Mouse (Mus musculus): ENCODE measurements around the gene Ncam1.

The Ncam1 gene

DNA sequence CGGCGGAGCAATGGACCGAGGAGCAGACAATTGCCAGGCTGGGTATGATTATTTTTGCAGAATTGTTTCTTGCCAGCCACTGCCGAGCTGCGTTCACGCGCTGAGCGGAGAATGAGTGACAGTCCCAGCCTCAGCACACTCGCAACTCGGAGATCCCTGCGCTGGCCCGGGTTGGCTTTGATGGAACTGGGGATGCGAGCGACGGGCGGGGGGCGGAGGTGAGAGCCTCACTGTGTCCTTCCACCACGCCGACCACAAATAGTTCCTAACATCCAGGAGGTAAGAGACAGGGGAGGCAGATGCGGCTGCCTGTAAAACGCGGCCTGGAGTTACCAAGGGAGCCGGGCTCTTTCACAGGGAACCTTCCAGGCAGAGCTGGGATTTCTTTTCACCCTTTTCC is at the start of gene Ncam1:
Ncam1 (minus strand) TSS at position 120 of the 400 bp plus-strand sequence.
- peak; percentile 95 for DNase-seq

DNA sequence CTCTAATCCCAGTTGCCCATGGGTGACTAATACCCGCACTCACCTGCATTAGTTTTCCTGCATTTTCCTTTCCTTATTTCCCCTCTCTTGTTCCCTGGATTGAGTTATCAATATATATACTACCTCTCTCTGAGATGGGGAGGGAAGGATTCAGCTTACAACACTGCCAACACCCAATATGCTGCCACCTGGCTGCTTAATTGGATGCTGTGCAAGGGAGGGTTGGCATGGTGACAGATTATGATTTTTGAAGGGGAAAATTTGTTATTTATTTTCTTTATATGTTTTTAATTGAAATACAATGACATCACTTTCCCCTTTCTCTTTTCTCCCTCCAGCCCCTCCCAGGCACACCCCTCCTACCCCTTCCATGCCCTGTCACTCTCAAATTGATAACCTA is 35.3 kb upstream of the Ncam1 start:
- no peak for DNase-seq

DNA sequence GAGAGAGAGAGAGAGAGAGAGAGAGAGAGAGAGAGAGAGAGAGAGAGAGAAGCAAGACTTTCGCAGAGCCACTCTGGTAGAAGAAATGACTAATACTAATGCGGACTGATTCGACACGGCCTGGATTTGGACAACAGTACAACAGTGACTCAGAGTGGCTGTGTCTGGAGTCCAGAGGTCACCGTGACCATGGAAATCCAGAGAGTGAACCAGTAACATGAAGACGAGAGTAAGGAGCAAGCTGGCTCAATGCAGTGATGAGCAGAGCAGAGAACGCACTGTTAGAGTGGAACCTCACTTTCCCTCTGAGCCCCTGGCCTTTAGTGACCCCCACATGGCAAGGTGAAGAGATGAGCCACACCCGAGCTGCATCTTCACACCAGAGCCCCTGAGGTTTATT is 28.9 kb upstream of the Ncam1 start:
- no peak for DNase-seq

DNA sequence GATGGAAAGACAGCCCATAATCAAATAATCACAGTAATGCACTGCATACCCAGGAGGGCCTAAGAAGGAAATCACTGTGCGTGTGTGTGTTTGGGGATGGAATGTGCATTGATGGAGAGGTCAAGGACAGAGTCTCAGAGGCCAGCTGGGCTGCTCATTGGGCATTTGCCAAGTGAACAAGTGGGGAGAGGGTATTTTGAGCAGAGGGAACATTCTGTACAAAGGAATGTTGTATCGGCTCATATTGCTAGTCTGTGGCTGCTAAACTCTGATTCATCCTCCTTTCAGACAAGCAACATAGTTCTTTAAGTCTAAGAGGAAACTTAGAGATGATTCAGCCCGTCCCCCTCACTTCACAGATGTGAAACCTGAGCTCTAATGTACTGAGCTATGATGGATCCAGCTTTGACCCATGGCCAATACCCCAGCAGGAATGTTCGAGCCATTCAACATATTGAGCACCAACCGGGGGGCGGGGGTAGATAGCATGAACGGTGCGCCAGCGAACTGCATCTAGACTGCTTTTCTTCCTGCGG is 17.5 kb upstream of the Ncam1 start:
- no peak for DNase-seq

DNA sequence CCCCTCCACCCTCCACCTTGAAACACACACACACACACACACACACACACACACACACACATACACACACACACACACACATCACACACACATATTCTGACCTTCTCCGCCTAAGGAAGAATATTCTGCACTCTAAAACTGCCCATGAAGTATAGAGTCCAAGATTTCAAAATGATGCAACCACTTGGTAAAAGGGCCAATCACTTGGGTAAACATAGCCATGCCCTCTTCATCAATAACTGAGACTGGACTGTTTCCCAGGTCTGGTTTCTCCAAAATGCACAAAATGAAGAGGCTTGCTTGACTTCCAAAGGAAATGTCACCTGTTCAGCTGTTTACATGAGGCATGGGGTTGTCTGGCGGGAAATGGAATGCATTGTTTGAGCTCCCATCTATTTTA is 15.7 kb upstream of the Ncam1 start:
- no peak for DNase-seq

DNA sequence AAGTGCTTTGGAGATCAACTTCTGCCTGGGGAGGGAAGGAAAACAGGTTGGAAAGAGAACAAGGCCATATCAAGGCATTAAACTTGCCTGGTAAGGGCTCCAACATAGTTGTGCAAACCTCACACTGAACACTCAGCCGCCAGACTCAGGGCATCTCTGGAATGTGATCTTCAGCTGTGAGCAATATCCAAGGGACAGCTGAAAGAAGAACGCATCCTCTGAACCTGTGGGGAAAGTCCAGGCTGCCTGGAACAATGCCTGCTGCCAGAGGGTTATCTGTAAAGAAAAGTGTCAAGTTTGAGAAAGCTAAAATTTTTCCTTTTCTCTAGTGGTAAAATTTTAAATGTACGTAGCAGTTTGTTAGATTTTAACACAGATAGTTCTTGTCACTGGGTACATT is 4.5 kb upstream of the Ncam1 start:
- DNase-seq, result no peak

DNA sequence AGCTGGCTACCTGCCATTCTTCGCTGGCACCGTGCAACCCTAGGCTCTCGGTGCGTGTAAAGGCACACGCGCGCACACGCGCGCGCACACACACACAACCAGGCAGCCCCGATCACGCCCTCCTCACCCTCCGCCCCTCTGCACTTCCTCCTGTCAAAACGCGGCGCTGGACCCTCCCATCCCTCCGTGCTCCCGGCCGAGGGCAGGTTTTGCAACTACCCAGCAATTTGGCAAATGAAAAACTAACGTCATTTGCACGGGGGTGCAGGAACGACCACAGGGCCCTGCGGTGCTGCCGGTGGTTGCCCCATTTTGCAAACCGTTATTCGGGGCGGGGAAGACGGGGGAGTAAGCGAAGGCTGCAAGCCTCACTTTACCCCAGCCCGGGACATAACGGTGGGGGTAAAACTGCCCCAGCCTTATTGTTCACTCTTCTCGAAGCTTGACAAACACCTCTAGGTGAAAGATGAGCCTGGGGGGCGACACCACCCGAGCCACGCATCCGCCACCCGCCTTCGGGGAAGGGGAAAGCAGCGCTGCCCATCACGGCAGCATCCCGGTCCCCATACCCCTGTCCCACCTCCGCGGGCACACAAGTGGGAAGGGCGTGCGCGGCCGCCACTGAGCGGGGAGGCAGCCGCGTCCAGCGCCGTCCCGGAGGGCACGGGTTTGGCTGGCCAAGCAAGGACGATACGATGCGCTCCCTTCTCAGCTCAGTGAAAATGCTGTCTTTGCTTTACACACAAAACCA is 729 bp downstream of the Ncam1 start:
- DNase-seq, result peak; percentile 82

DNA sequence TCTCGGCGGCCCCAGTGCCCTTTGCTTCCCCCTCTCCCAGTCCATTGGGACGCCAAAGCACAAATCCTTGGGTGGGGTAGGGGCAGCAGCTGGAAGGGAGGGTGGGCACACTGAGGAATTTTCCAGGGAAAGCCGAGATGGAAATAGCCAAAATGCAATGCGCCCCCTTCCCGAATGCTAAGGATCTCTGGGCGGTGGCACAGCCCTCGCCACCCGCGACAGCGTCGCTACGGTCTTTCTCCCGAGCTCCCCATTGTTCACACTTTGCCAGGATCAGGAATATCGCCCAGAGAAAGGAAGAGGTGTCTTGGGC is 1.3 kb downstream of the Ncam1 start:
- no peak for DNase-seq

DNA sequence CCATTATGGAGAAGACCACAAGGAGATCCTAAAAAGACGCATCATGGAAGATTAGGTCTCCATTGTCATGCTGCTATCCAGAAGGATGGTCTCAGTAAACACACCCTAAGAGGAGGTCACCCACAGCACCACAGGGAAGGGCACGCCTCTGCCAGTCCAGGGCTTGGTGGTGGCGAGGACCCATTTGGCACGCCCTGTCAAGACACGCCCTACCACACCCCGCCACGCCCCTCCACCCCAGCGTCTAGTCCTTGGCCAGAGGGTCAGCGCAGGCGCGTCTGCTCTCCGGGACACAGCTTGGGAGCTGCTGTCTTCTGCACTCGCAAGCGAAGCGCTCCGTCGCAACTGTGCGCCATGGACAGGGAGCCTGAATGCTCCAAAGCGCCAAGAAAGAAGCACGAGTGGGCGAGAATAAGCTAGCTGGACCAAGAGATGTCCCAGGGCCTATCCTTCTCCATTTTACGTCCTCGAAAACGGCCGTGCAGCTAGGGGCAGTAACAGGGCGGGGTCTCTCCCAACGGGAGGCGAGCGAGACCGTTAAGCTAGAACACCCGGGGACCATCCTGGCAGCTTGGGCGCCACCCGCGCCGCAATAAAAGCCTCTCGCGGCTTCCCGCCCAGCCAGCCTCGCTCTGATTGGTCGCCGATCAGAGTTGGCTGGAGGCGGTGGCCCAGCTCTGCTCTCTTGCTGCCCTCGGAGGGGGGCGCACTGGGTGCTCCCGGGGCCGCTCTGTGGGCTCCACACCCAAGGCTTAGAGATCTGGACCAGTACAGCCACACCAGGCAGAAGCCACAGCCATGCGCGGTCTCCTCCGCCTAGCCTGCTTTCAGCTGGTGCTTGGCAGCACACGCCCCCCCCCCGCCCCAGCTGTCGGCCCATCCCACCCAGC is 1.9 kb downstream of the Ncam1 start:
- DNase-seq, result peak; percentile 71

DNA sequence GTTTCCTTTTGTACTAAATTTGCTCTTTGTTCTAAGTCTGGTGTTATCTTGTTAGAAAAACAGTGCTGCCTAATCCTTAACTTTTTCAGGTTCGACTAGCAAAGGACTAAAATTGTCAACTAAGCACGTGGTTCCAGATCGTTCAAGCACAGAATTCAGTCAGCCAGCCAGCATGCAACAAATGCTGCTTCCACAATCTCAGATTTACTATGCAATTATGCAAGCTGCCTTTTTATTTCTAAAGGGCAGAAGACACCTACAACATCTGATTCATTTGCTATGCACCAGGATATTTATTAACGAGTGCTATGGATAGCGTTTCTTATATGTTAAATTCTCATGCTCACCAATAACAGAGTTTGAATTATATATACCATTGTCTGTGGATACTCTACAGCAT is 2.8 kb downstream of the Ncam1 start:
- DNase-seq, result no peak

DNA sequence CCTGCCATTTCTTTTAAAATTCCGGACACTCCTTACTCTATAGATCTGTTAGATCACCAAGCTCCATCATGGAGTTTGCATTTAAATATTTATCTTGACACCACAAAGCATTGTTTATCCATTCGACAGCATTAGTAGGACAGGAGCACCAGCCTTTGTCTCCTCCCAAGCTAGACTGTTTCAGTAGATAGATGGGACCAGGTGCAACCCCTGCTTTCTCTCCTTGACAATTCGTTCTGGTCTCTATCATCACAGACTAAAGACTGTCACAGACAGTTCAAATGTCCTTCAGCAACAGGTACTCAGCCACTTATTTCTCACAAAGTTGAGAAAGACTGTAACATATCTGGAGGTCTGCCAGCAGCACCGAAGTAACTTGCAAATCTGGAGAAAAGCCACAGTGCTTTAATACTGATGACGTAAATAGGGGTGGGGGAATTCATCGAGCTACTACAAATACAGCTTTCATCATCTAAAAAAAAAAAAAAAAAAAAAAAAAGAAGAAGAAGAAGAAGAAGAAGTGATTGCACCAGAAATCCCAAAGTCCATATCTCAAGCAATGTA is 4.7 kb downstream of the Ncam1 start:
- DNase-seq, result no peak

DNA sequence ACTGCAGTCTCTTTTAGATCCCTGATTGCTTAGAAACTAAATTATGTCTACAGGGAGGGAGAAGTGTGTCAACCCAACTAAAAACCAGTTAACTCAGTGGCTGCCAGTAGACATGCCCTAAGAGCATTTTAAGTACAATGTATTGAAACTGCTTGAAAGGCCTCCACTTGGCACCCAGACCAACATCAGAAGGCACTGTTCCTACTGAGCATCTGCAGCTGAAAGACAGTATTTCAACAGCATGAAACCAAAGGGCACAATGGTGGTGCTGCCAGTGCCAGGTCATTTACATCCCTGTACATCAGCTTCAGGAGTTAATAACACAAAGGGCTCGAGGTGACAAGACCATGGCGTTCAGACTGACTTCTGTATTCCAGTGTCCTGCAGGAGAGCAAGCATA is 5.5 kb downstream of the Ncam1 start:
- DNase-seq, result no peak

DNA sequence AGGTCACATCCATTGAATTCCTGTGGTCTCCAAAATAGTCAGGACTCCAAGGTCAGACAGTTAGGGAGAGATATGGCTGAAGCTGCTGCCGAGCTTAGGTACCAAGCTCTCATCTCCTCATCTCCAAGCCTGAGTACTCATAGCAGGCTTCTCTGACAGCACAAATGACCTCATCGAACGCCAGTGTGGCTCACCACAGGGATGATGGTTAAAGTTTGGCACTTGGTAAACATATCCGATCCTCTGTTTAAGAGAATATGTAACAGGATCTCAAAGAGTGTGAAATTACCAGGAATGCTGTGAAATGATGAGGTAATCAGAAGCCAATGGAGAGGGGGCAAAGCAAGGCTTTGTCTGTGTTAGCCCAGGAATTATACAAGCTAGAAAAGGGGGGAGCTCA is 6.1 kb downstream of the Ncam1 start:
- DNase-seq, result no peak

DNA sequence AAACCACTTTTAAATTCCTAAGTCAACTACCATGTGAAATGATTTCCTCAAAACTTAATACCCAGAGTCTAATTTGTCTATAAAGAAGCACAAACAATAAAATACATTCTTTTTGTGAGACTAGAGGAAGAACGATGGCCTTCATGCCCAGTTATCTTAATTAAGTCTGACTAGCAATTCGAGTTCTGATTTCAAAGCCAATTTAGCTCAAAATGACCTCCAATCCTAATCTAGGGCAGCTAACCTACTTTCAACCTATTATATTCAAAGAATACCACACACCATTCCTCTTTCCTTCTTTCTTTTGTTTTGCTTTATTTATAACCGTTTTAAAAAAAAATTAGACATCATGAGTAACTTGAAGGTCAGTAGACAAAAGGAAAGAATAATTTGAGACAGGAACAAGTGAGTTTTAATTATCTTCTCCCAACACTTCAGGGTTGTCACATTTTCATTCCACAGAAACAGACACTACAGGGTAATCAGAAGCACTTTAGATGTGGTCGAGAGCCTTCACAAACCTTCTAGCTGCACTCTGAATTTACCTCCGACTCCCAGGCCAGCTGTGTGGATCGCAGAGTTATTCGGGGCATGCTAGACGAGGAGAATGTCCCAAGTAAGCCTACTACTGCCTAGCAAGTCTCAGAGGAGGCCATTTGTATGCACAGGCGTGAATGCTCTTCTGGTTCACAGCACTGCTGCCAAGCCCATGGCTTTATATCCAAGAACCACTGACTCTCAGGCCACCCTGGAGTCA is 17.5 kb downstream of the Ncam1 start:
- DNase-seq, result no peak

DNA sequence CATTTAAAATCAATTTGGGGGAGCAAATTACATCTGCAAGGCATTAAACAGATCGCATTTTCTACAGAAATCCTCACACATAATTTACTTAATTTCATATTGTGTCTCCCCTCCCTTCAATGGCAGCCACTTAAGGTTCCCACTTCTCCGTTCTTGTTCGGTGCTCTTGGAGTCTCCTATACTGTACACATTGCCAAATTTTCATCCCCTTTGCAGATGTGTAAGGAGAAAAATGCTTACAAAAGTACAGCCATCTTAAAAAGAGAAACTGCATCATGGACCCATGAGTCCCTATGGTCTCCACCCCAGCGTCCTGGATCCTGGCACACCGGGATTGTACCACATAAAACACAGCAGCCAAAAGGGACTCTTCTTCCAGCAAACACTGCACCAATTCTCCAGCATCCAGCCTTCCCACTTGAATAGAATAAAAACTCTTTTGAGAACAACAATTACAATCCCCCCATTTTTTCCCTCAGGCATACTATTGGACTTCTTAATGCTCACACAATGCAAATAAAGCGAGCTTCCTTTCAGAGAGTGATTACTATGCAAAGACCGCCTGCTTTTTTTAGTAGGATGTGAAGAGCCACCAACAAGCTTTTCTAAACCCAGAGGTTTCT is 21.6 kb downstream of the Ncam1 start:
- no peak for DNase-seq

DNA sequence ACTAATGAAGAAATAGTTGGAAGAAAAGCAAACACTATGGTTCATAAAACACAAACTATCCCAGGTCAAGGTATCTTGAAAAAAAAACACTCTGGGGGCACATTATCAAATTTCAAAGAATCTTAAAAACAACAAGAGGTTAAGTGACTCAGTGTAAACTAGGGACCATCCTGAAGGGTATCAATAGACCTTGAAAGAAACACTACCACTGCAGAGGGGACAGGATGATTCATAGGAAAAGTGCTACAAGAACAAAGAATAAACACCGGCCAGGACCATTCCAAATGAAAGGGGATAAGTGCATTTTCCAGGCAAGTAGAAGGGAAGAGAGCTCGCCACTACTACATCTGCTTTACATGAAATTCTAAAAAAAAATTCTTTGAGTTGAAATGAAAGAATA is 32.1 kb downstream of the Ncam1 start:
- no peak for DNase-seq

DNA sequence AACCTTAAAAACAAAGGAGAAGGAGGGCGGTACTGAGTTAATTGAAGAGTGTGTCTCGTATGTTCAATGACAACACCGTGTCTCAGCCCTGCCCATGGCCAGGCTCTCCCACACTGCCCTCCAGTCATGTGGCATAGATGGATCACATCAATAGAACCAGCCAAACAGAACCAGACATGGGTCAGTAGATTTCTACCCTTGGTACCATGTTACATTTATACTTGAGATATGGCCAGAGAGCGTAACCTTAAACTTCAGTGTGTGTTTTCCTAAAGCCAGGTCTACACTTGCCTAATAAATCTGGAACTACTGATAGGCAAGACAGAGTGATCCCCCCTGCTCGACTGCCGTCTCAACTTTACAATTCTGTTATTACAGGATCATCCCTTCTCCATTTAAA is 38.2 kb downstream of the Ncam1 start:
- no peak for DNase-seq

DNA sequence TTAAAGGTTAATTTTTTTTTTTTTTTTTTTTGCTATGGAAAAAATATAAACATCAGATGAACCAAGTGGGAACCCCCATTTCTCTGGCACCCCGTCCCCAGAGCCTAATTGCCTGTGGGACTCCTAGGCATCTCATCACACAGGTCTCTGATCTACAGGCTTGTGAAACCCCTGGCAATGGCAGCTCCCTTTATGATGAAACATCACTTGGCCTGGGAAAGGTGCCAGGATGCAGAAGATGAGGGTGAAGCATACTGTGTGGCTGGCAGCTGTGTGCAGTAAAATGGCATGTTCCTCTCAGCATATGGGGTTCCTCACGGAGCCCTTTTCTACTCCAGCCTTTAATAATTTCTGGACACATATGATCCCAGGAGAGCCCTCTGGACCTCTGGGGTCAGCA is 40.3 kb downstream of the Ncam1 start:
- no peak for DNase-seq

DNA sequence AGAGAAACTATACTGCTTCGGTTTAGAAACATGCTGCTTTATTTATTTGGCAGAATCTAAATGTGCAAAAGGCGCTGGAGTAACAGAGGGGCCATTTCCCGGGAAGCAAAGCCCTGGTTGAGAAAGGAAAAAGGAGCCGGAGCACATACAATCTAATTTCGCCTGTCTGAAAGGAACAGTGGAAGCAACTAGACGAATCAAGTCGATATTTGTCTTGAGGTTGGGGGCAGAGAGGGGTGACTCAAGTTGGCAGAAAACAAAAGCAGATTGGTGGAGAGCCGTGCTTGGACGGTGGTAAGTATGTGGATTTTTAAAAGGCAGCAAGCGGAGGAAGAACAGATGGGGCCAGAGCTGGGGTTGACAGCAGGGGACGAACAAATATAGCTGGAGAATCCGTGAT is 40.7 kb downstream of the Ncam1 start:
- DNase-seq, result no peak

DNA sequence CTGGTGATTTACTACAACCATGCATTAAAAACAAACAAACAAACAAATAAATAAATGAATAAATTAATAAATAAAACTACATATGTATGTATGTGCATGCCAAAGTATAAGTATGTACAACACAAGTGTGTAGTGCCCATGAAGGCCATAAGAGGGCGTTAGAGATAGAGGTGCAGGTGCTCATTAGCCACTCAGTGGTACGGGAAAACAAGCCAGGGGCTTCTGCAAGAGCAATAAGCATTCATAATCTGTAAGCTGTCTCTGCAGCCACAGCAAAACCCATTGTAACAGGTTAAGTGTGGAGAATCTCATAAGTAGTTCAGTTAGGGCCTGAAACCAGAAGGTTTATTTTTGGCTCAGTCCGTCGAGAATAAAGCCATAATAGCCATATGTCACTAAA is 41.1 kb downstream of the Ncam1 start:
- no peak for DNase-seq

DNA sequence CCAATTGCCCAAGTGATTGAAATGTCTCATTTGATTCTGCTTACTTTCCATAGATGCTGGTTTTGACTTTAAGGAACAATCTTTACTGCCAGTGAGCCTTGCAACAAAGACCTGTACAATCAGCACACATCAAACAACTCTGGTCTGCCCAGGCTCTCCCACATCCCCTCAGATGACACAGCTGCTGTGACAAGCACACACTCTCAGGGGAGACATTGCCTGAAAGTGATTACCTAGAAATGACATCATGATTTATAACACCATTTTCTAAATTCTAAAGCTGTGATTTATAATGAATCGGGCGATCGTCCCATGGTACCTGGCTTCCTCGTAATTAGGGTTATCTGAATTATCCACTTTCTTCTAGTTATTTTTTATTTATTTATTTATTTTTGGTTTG is 42.0 kb downstream of the Ncam1 start:
- no peak for DNase-seq

DNA sequence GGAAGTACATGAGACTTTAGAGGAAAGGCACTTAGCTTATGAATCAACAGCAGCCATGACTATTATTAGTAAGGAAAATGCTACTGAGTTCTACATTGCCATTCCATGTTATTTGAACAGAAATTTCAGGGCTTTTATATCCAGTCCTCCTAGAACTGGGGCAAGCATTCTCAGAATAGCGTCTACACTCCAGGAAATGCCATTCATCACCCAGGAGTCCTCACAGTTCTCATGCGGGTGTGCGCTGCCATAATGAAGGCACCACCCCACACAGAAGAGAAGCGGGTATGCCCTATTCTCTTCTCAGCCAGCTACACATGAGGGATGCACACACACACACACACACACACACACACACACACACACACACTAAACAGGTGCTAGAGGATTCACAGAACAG is 43.5 kb downstream of the Ncam1 start:
- DNase-seq, result no peak

DNA sequence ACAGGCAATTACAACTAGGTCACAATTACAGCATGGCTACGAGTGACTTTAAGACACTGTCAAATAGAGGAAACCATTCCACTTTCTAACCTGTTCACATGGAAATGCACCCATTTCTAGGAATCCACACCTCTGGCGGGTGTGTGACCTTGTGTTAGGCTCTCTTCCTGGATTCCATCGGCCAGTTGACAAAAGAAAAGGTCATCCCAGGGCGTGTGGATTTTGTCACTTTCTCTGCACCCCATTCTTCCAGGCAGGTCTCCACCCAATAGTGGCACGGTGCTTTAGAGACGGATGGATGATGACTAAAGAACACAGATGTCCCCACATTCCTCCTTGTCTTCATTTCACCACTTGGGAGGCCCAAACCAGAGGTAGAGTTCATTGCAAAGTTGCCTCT is 47.3 kb downstream of the Ncam1 start:
- DNase-seq, result no peak
